Mouse (Mus musculus): ENCODE results near the gene Spats2.
"Not testable (repeated sequence)": the region's sequence is repeated elsewhere in the genome, so short reads cannot be mapped to it uniquely, and the experiment has no call there.

Gene Spats2

DNA sequence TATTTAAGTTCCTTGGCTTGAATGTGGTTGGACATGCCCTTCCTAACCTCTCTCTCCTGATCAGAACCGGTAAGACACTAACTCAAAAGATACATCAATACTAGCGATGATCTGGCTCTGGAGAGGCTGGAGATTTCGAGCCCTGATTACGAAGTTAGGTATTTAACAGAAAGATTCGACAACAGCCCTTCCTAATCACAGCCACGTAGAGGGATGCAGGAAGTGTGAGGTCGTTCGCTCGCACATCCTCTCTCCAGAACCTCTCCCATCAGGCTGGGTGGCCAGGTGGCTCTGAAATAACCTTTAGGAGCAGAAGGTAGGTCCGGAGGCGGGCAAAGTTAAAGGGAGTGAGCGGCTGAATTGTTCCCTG lies at the start of gene Spats2:
Gene Spats2, plus strand, starts transcription at position 206 of the 370 bp plus-strand sequence.
- no peak for DNase-seq (ENCODE audit: low read depth, low spot score)

DNA sequence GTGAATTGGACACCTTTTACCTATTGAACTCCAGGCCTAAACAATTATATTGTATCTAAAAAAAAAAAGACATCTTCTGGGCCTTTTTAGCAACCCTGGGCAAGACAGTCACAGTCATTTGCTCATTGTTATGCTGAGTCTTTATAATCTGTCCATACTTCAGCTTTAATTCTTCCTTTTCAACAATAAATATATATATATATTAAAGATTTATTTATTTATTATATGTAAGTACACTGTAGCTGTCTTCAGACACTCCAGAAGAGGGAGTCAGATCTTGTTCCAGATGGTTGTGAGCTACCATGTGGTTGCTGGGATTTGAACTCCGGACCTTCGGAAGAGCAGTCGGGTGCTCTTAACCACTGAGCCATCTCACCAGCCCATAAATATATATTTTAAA lies 49.7 kb upstream of the Spats2 start:
- not testable (repeated sequence) for DNase-seq (ENCODE audit: low read depth, low spot score)

DNA sequence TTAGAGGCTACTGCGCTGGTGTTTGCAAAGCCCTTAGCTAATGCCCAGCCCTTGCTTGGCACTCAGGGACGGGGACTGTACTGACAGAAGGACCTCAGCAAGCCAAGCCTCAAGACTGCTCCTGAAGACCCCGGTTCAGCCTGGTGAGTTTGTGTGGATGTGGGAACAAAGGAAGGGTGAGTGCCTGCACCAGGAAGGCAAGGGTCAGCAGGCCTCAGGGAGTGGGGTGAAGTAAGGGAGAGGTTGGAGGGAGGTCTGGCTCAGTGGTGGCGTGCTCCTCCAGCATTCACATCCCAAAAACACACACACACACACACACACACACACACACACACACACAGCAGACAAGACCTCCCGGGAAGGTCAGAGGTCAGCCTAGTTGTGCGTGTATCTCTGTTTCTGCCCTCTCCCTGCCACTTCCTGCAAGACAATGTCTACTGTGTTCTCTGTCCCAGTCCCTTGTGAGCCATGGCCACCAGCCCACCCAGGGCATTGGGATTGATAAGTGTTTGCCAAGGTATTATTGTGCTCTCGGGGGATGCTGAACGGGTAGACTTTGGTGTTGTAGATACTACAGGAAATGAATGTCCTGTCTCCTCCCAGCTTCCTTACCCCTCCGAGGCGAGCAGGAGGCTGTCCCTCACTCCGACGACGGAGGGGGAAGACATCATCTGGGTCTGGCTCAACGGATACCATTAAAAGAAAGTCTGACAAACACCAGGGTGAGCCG lies 47.4 kb upstream of the Spats2 start:
- no peak for DNase-seq (ENCODE audit: low read depth, low spot score)

DNA sequence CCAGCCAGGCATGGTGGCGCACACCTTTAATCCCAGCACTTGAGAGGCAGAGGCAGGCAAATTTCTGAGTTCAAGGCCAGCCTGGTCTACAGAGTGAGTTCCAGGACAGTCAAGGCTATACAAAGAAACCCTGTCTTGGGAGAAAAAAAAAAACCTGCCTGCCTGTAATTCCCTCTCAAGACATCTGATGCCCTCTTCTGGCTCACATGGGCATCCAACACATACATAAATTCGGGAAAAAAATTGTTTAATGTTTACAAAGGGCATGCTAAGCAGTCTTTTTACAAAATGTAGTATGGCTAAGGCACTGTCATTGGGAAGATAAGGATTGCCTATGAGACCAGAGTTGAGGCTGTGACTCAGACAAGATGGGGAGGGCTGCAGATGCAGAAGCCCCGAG lies 45.9 kb upstream of the Spats2 start:
- DNase-seq (ENCODE audit: low read depth, low spot score): no peak

DNA sequence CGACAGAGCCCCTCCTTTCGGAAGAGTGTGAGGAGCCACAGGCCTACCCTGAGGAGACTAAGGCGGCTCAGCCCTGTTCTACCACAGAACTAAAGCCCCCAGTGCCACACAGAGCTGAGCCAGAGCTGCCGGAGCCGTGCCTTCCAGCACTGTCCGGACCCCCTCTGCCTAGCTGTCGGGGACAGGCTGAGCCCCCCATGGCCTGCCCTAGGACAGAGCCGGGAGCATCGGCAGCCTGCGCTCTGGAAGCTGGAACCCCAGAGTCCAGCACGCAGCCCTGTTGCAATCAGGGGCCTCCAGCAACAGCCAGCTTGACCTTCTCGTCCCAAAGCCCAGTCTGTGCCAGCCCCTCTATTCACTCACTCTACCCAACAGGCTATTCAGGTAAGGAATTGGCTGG lies 43.4 kb upstream of the Spats2 start:
- no peak for DNase-seq (ENCODE audit: low read depth, low spot score)

DNA sequence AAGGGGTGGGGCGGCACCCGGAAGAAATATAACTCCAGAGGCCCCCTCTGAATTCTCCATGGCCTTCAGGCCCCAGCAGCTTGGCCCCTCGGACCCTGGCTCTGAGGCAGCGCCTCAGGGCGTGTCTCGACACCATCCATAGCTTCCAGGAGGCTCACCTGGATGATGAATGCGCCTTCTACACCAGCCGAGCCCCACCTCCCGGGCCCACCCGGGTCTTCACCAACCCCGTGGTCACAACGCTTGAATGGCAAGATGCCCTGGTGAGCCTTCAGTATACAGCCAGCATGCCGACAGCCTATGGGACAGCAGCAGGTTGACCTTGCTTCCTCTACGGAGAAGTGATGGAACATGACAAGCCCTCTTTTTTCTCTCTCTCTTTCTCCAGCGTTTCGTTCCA lies 42.9 kb upstream of the Spats2 start:
- no peak for DNase-seq (ENCODE audit: low read depth, low spot score)

DNA sequence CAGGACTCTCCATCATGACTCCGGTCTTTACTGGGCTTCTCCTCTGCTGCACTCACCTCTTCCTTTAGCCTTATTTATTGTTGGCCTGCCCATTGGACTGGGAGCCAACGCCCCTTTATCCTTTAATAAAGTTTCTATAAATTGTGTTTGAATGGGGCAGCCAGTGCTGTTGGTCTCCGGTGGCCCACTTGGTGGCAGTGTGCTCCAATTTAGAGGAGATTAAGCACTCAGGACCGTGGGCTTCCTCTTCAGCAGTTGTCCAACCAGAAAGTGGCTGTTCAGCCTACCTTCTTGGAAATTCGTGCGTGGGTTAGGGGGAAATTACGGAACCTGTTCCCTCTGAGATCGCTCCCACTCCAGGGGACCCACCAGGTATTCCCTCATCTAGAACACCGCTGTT lies 42.5 kb upstream of the Spats2 start:
- DNase-seq (ENCODE audit: low read depth, low spot score): no peak

DNA sequence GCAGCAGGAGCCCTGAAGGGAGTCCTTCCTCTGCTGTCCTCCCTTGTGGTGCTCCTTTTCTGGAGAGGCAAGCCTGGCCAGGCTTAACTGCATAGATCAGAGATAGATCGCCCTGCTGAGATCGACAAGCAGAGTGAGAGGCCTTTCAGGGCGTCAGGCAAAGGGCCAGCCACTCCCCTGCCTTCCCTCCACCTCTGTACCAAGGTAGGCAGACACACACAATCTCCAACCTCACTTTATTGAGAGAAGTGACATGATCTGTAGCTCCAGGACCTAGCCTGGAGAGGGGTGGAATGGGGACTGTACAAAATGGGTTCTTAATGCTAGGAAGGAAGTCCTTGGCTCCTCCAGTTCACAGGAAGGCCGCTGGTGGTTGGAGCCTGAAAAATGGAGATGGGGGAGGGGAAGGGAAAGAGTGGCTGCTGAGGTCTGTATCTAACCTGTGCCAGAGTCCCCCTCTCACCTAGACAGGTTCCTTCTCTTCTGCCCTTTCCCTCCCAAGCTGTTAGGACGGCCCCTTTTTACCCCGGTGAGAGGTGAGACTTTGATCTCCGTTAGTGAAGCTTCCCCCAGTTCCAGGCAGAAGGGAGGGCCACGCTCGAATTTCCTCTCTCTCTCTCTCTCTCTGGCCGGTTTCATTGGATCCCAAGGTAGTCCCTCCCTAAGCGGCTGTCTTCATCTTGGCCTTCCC lies 41.7 kb upstream of the Spats2 start:
- DNase-seq (ENCODE audit: low read depth, low spot score): no peak

DNA sequence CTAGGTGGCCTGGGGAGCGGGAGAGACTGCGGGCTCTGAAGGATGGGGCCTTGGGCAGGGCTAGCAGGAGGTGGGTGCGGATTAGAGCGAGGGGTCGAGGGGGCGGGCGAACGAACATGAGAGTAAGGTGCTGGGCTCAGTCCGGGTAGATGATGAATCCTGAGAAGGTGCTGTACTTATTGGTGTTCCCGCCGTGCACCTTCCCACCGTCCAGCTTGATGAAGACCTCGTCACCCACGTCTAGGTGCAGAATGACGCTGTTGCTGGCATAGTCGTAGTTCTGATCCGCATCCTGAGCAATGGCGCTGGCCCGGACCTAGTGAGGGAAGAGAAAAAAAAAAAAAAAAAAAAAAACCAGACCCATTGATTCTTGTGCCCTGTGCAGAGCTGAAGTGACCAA lies 41.1 kb upstream of the Spats2 start:
- DNase-seq (ENCODE audit: low read depth, low spot score): no peak

DNA sequence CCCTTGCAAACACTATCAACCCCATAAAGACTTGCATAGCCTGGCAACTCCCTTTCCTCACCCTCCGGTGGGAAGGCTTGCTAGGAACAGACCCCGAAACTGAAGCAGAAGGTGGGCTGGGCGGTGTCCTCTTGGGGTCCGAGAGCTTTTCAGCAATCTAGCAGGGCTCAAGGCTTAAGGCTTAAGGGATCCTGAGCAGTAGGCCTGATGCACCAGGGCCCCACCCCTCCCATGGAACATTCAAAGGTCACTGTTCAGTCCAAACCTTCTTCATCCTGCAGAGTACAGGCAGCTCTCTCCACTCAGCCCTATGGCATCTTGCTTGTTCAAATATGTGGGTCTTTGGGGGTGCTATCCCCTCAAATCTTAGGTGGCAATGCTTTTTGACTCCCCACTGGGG lies 39.7 kb upstream of the Spats2 start:
- no peak for DNase-seq (ENCODE audit: low read depth, low spot score)

DNA sequence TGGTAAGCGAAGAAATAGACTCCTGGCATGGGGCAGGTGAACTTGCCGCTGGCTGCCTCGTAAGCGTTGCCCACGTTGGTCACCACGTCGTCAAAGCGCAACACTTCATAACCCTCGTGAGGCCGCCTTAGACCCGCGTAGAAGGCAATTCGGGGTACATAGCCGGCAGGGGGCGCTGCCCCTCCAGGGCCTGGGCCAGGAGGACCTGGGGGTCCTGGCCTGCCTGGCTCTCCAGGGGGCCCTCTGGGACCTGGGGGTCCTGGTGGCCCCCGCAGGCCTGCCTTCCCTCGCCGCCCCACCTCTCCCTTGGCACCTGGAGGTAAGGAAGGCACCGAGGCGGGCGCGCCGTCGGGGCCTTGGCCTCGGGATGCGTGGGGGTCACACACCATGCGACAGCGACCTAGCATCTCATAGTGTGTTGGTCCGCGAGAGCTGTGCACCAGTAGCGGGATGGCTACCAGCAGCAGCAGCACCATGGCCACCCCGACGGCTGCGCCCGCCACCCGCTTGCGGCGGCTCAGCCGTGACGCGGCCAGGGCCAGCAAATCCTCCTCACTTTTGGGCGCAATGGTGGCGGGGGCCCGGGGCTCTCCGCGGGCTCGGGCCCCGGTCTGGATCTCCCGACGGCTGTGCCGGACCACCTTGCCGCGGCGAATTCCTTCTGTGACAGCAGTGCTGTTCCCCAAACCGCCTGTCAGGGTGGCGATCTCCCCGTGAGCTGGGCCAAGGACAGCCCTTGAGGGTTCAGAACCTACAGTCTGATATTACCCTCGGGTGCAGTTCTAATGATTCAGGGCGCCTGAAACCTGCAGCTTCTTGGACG lies 38.3 kb upstream of the Spats2 start, which contains the start of gene C1ql4:
Gene C1ql4, minus strand, starts transcription at position 565 of the 823 bp plus-strand sequence.
- DNase-seq (ENCODE audit: low read depth, low spot score): no peak

DNA sequence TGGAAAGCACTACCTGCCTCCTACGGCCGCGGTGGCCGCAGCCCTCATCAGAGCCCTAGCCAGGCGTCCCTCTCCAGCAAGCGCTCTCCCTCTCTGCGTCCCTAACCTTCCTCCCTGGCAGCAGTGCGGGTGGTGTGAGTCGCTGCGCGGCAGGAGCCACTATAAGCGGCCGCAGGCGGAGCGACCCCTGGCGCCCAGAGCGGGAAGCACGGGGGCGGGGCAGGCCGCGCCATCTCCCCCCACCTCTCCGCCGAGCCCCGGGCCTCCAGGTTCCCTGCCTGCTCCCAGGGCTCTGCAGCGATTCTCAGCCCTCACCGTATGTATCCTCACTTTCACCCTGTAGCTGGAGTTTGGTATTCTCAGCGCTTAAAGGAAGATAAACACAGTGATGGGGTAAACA lies 37.4 kb upstream of the Spats2 start:
- DNase-seq (ENCODE audit: low read depth, low spot score): no peak

DNA sequence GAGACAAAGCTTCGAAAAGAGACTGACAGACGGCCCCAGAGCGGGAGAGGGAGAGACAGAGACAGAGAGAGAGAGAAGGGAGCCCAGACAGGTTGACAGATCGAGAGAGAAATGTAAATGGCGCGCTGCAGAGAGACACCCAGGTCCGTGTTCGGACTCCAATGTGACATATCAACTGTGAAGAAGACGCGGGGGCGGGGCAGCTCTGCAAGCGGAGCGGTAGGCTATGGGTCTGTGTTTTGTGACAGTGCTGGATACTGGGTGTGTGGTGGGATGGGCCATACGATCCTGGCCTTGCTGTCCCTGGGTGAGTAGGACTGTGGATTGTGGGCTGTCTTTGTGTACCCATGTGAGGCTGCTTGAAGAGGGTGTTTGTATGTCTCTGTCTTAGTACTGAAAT lies 36.6 kb upstream of the Spats2 start:
- DNase-seq (ENCODE audit: low read depth, low spot score): no peak

DNA sequence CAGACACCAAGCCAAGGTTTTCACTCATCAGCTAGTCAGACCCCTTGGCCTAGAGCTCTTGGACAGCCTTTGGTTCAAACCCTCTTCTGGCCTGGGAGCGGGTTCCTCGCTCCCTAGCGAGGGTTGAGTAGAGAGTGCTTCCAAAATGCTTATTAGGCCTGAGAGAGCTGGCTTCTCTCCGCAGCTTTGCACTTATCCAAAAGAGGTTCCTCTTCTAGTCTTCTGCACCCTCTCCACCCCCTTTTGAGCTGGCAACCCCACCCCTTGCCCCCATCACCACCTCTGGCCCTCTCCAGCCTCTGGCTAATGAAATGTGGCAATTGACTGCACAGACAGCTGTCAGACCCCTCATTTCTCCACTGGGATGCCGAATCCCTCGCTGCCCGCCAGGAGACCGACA lies 32.8 kb upstream of the Spats2 start, which contains the start of gene Dnajc22:
Gene Dnajc22, plus strand, starts transcription at position 301 of the 400 bp plus-strand sequence.
- no peak for DNase-seq (ENCODE audit: low read depth, low spot score)

DNA sequence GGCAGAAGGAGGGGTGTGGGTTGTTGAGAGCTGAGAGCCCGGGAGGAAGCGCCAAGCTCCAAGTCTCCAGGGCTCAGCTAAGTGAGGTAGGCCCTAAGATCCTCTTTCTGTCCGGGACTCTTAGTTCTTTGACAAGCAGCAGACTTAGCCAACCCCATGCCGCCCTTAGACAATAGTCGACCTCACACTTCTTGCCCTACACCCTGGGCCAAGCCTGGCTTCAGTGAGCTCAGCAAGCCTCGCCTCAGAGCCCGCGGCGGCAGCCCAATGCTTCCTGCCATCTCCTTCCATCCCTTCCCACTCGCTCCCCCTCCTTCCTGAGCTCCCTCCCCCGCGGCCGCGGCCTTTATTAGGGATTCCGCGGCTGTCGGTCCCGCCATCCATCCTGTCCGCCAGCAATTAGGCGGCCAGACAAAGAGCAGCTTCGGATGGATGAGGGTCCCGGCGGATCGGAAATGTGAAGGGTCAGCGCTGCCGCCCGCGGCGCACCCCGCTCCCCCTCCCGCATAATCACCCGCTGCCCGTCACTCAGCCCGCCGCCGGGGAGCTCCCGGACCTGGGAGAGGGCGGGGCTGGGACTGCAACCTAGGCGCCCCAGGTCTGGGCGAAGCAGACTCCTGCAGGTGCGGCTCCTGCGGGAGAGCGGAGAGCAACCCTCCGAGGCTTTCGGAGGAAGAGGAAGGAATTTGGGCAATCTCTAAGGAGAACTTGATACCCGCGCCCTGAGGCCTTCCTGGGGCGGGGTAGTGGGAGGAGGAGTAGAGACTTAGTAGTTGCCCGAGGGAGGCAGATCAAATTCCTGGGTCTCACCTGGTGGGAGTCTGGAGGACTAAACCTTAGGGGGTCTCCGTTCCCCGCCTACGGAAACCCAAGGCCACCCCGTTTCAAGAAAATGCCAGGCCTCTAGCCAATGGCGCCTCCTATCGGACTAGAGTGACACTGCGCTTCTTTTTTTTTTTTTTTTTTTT lies 32.1 kb upstream of the Spats2 start:
- no peak for DNase-seq (ENCODE audit: low read depth, low spot score)

DNA sequence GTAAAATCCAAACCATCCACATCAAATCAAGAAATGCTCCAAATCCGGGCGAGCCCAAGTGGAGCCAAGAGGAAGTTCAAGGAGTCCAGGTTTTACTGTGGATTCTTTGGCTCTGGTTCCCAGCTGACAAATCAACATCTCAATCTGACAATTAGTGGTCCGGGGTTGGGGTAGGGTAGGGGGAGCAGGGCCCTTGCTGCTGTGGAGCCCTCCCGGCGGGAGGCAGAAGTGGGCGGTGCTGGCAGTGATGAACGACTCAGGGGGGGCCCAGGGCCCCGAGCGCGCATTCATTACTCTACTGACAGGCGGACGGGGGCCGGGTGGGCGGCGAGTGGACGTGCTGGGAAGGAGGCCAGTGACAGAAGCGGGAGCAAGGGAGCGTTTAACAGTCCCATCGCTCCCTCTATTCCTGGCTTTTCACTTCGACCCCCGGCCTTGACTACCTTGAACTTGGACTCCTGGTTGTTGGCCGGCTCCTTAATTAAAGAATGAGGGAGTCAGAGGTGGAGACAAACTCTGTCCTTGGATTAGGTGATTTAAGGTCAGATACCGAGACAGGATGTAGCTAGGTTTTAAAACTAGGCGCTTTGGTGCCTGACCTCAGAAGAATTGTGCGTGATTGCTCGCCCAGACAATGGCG lies 31.0 kb upstream of the Spats2 start:
- DNase-seq (ENCODE audit: low read depth, low spot score): no peak

DNA sequence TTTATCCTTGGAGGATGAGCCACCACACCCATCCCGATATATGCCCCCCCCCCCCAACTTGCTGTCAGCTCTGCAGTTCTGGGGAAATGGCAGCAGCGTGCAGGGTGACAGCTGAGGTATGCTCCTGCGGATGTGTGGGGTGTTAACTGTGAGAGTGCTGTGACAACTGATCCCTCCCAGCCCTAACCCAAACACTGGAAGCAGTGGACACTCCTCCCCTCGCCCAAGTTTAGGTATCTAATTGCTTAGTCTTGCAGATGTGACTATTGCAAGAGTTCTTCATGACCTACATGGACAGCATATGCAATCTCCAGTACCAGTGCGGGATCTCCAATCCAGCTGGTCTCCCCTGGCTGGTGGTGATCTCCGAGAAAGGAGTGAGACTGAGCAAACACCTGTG lies 30.4 kb upstream of the Spats2 start:
- DNase-seq (ENCODE audit: low read depth, low spot score): no peak

DNA sequence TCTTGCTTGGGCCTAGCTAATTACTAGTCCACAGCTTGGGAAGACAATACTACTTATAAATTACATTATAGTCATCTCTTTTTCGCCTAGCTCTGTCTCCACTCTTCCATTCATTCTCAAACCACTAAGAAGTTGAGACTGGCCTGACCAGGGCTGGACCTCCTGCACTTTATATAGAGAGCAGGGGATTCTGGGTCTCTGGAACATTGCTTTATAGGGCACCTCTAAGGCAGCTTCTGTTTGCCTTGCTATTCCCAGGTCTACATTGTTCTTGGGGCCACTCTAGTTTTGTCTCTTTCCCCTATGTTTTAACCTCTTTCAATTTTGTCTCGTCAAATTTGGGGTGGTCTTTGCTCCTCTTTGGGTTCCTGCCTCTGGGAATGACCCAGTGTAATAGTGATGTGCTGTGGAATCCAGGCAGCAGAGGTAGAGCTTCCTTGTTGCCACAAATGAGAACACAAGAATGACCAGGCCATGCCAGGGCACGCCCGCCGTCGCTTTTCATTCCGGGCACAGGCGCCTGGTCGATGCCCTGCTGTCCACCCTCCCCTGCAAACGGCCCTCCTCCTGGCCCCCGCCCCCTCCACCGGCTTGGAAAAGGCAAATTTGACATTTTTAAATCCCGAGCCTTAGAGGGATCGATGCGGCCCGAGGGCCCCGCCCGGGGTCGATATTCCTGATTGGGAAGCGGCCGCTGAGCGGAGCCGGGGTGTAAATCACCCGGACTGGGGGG lies 29.5 kb upstream of the Spats2 start:
- DNase-seq (ENCODE audit: low read depth, low spot score): no peak

DNA sequence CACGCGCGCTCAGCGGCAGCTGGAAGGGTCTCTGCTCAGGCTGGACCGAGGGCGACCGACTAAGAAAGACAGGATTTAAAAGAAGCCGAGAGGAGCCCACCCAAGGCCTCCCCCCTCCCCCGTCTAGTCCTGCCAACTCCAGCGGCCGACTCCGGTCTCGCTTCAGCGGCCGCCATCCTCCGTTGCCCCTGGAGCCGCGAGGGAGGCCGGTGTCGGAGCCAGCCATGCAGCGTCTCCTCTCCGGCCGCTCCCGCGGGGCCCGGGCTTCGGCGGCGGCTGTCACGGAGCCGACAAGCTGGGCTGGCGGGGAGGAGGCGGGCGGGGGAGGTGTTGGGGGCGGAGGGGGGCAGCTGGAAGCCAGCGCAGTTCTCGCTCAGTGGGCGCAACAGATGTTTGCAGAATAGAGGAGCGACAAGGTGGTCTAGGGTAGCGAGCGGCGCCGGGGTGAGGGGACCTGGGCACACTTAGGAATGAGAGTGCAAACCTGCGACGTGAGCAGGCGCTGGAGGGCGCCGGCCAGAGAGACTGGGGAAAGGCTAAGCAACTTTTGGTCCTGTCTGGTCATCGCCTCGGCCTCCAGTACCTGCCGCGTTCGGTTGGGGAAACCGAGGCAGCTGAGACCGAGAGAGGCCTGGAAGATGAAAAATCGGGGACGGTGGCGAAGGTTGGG lies 28.8 kb upstream of the Spats2 start:
- DNase-seq (ENCODE audit: low read depth, low spot score): no peak
